Mouse (Mus musculus) kidney, postnatal 4 days (tissue): ENCODE results near the gene Ints6.
A peak's percentile ranks its signal among the peaks of the same experiment; 100 is the strongest.

ENCODE experiments used
- DNase-seq, 2 experiments: peaks; one replicate each; pipeline ENCODE4 v3.0.0; 2021; ENCODE audit warnings: mixed read lengths in 2 of 2

Ints6 gene

GRCm38 (mm10) chr14:62761036-62761881, at the start of gene Ints6:
Gene Ints6, minus strand, starts transcription at chr14:62761169.
- peak; percentile 97 to 99 for DNase-seq

GRCm38 (mm10) chr14:62808661-62809523, 47.9 kb upstream of the Ints6 start:
- DNase-seq, result no peak

- DNase-seq, result no peak
Observed at GRCm38 (mm10) chr14:62806921-62807320, 46.0 kb upstream of the Ints6 start.

- DNase-seq, result no peak
Observed at GRCm38 (mm10) chr14:62803204-62803603, 42.2 kb upstream of the Ints6 start.

- no peak for DNase-seq
Observed at GRCm38 (mm10) chr14:62800791-62801190, 39.8 kb upstream of the Ints6 start.

GRCm38 (mm10) chr14:62798608-62799101, 37.7 kb upstream of the Ints6 start:
- DNase-seq, result peak; percentile 17 to 22

GRCm38 (mm10) chr14:62795719-62796118, 34.8 kb upstream of the Ints6 start:
- DNase-seq, result no peak

GRCm38 (mm10) chr14:62789282-62789681, 28.3 kb upstream of the Ints6 start:
- no peak for DNase-seq

GRCm38 (mm10) chr14:62782981-62783380, 22.0 kb upstream of the Ints6 start:
- DNase-seq, result no peak

GRCm38 (mm10) chr14:62780520-62781316, 19.7 kb upstream of the Ints6 start:
- no peak for DNase-seq

GRCm38 (mm10) chr14:62778095-62778494, 17.1 kb upstream of the Ints6 start:
- no peak for DNase-seq

GRCm38 (mm10) chr14:62775034-62775433, 14.1 kb upstream of the Ints6 start:
- DNase-seq, result no peak

- DNase-seq, result no peak
Observed at GRCm38 (mm10) chr14:62774246-62774645, 13.3 kb upstream of the Ints6 start.

- DNase-seq, result no peak
Observed at GRCm38 (mm10) chr14:62773766-62774165, 12.8 kb upstream of the Ints6 start.

- DNase-seq, result no peak
Observed at GRCm38 (mm10) chr14:62765398-62765797, 4.4 kb upstream of the Ints6 start.

GRCm38 (mm10) chr14:62764371-62764770, 3.4 kb upstream of the Ints6 start:
- no peak for DNase-seq

GRCm38 (mm10) chr14:62761943-62762342, 974 bp upstream of the Ints6 start:
- DNase-seq, result peak in 1 of 2 experiments; percentile 54

- peak; percentile 67 to 78 for DNase-seq
Observed at GRCm38 (mm10) chr14:62760321-62761035, 491 bp downstream of the Ints6 start.

- DNase-seq, result peak; percentile 84 to 90
Observed at GRCm38 (mm10) chr14:62759771-62760320, 1.1 kb downstream of the Ints6 start.

GRCm38 (mm10) chr14:62758714-62759113, 2.3 kb downstream of the Ints6 start:
- DNase-seq, result no peak

- no peak for DNase-seq
Observed at GRCm38 (mm10) chr14:62755095-62755640, 5.8 kb downstream of the Ints6 start.
